Mouse (Mus musculus) liver, adult 2 months (tissue): ENCODE measurements at regions not wholly inside any gene's neighbourhood (a gene's known extent, or its start where the extent isn't known, plus 50 kb on each side); places are given as distances from the start of the nearest gene placed in this dataset.
A peak's percentile ranks its signal among the peaks of the same experiment; 100 is the strongest.

Experiments used
- DNase-seq: peaks from one replicate; pipeline ENCODE4 v3.0.0-alpha.2; 2011; ENCODE audit warnings: low read depth, low spot score; ENCODE audit errors: extremely low read depth
- H3K27ac ChIP-seq: fragments of 200-500 bp; replicated peaks from 2 replicates; pipeline ENCODE4 v1.5.1; 2012; ENCODE audit warnings: low read depth, mild to moderate bottlenecking, control low read depth, inconsistent platforms, low read length; ENCODE audit not compliant: insufficient read depth
- H3K27me3 ChIP-seq: fragments of 200-500 bp; 2 replicates; pipeline ENCODE4 v1.6.1; 2012; ENCODE audit warnings: mild to moderate bottlenecking, moderate library complexity, low read length, inconsistent platforms; ENCODE audit not compliant: control insufficient read depth, insufficient read depth
- H3K36me3 ChIP-seq: fragments of 200-500 bp; 2 replicates; pipeline ENCODE4 v1.6.1; 2012; ENCODE audit warnings: low read length, inconsistent platforms; ENCODE audit not compliant: control insufficient read depth, insufficient read depth
- H3K4me1 ChIP-seq: fragments of 200-500 bp; 2 replicates; pipeline ENCODE4 v1.6.1; 2011; ENCODE audit warnings: low read length; ENCODE audit not compliant: control insufficient read depth, insufficient read depth
- H3K4me3 ChIP-seq: fragments of 200-500 bp; 2 replicates; pipeline ENCODE4 v1.5.1; 2011; ENCODE audit warnings: low read depth, mild to moderate bottlenecking, control low read depth, low read length, moderate library complexity; ENCODE audit not compliant: insufficient read depth
- H3K79me2 ChIP-seq: fragments of 200-500 bp; 2 replicates; pipeline ENCODE4 v1.6.1; 2012; ENCODE audit warnings: inconsistent platforms, mild to moderate bottlenecking, low read length, moderate library complexity; ENCODE audit not compliant: control insufficient read depth, insufficient read depth
- H3K9ac ChIP-seq: fragments of 200-500 bp; 2 replicates; pipeline ENCODE4 v1.6.1; 2012; ENCODE audit warnings: low read depth, mild to moderate bottlenecking, control low read depth, inconsistent platforms, low read length
- CTCF ChIP-seq: fragments of 200-500 bp; IDR thresholded peaks from 2 replicates; pipeline ENCODE4 v1.5.1; 2011; ENCODE audit warnings: low read depth, low read length, control low read depth
- POLR2A ChIP-seq: fragments of 200-500 bp; IDR thresholded peaks from 2 replicates; pipeline ENCODE4 v1.6.1; 2011; ENCODE audit warnings: low read length, control low read depth; ENCODE audit not compliant: insufficient read depth; ENCODE audit errors: extremely low read depth
- WGBS: fragments of 180-500 bp; shearing (Covaris S2); methylation state at CpG from one replicate; pipeline ENCODE4 v1.1.7; 2018; 5-methylcytosine and 5-hydroxymethylcytosine counted together

DNA sequence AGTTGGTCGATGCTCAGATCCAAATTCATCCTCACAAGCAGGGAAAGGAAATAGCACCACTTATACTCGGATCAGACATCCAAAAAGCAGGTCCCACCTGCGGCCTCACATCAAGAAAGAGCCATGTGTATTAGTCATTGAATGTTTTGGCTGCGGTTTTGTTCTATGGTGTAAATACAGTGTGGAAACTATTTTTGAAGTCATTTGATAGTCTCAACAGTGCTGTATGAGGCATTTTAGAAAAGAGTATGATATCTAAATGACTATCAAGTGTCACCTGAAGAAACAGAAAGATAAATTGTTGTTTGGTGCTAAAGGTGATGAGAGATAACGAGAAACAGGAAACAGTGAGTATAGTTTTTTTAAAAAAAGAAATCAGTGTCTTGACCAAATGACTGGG, 74.7 kb downstream of the Cep44 start:
- Histone ChIP-seq H3K27me3 (no peaks in the 10 kb centered on the region), H3K27ac (no peak overlapping the region), H3K4me1 (no peaks in the 10 kb centered on the region), H3K4me3 (no peak overlapping the region), H3K36me3 (no peaks in the 10 kb centered on the region), H3K79me2 (no peaks in the 10 kb centered on the region), H3K9ac (no peak overlapping the region)
- WGBS: 89% methylated on average over 5 of the region's 5 CpGs
- no peak for TF ChIP-seq POLR2A
- TF ChIP-seq CTCF: no peak
- DNase-seq: no peak

DNA sequence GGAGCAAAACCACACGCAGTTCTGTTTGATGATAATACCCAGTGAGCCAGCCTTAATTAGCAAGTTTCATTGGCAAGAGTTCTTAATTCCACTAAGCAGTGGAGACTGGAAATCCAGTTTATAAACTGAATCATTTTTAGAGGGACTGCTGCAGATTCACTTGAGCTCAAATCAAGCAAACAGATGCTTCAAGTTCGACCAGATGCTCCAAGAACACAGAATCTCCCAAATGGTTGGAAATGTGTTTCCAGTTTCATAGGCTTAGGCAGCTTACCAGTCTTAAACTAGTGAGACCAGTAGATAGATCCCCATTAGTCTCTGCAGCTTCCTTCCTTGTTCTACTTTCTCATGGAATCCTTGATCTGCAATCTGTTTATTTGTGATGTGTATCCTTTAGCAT, 75.7 kb downstream of the Cep44 start:
- Histone ChIP-seq H3K4me1 (no peaks in the 10 kb centered on the region), H3K27ac (no peak overlapping the region), H3K4me3 (no peak overlapping the region), H3K79me2 (no peaks in the 10 kb centered on the region), H3K9ac (no peak overlapping the region), H3K27me3 (no peaks in the 10 kb centered on the region), H3K36me3 (no peaks in the 10 kb centered on the region)
- DNase-seq: no peak
- TF ChIP-seq CTCF (no peak), POLR2A (no peak)
- 87% methylated on average over 2 of the region's 2 CpGs for WGBS

DNA sequence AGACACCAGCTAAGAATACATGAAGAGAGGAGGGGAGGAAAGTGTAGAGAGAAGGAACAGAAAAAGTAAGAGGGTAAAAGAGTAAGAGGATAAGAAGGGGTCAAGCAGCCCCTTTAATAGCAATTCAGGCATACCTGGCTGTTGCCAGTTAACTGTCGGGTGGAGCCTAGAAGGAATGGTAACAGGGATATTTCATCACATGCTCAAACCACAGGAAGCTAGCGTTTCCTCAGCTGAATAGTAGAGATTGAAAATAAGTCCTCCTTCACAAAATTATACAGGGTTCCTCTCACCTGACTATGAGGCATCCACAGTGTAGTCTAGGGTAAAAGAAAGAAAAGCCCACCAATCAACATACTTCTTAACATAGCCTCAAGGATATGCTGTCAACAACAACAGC, 76.5 kb downstream of the Cep44 start:
- no peaks in the 10 kb centered on the region for H3K36me3 ChIP-seq
- H3K27ac ChIP-seq: no peak overlapping the region
- H3K4me3 ChIP-seq: no peak overlapping the region
- DNase-seq: no peak
- no peak overlapping the region for H3K9ac ChIP-seq
- H3K27me3 ChIP-seq: no peaks in the 10 kb centered on the region
- TF ChIP-seq POLR2A (no peak), CTCF (no peak)
- H3K79me2 ChIP-seq: no peaks in the 10 kb centered on the region
- 88% methylated on average over 2 of the region's 2 CpGs for WGBS
- H3K4me1 ChIP-seq: no peaks in the 10 kb centered on the region

DNA sequence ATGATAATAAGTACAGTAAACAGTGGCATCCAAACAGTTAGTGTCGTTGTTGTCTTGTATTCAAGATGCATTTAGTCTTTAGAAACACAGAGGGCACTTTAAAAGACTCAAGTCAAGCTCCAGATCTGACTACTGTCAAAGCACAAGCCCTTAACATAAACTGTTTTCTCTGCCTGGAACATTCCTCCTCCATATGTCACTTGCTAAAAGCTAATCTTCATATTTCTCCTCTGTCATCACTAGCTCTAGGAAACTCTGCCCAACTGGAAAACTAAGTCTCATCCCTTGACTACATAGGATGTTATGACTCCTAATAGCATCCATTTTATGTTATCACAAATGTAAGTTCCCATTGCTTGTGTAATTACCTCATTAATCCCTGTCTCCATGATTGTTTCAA, 85.8 kb downstream of the Cep44 start:
- Histone ChIP-seq H3K27me3 (no peaks in the 10 kb centered on the region), H3K9ac (no peak overlapping the region), H3K4me3 (no peak overlapping the region), H3K36me3 (no peaks in the 10 kb centered on the region), H3K27ac (no peak overlapping the region), H3K79me2 (no peaks in the 10 kb centered on the region), H3K4me1 (no peaks in the 10 kb centered on the region)
- 70% methylated on average over 1 of the region's 1 CpGs for WGBS
- no peak for TF ChIP-seq CTCF
- no peak for TF ChIP-seq POLR2A
- no peak for DNase-seq

DNA sequence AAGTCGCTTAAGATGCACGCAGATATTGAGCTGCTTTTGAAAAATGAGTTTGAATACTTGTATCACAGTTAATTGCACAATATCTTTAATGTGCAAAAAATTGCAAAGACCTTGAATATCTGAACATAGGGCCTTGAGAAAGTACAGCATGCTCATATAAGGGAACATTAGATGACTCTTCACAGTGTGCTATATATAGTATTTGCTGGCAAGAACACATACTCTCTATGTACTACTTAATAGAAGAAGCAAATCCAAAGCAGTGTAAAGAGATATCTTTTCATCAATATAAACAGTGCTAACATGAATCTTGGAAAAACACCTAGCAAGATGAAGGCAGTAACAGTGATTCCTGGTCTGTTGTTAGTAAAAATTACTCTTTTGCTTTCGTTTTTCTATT, 99.9 kb downstream of the Cep44 start:
- WGBS: 82% methylated on average over 3 of the region's 3 CpGs
- no peak for TF ChIP-seq POLR2A
- no peak for TF ChIP-seq CTCF
- DNase-seq: no peak
- Histone ChIP-seq H3K4me3 (no peak overlapping the region), H3K27ac (no peak overlapping the region), H3K27me3 (no peaks in the 10 kb centered on the region), H3K36me3 (no peaks in the 10 kb centered on the region), H3K79me2 (no peaks in the 10 kb centered on the region), H3K9ac (no peak overlapping the region), H3K4me1 (no peaks in the 10 kb centered on the region)

DNA sequence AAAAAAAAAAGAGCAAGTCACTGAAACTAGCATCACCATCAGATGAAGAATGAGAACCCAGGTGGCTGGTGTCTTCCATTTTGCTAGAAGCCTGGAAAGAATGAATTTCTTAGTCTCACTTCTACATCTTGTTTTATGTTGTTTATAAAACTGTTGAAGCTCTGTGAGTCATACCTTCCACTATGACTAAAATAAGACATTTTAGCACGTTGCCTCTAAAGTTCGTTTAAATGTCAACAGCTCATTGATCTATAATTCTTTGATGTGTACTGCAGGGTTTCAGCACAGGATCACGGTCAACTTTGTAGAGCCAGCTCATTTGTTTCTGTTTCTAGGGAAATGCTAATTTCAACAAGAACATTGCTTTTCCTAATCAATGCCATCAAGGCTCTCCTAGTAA, 107.2 kb downstream of the Cep44 start:
- peak; percentile 51 for DNase-seq
- Histone ChIP-seq H3K9ac (no peak overlapping the region), H3K27me3 (no peaks in the 10 kb centered on the region), H3K79me2 (no peaks in the 10 kb centered on the region), H3K4me3 (no peak overlapping the region), H3K4me1 (peaks cover 5% of the 10 kb centered on the region; the same call in 1 of the 2 replicates), H3K36me3 (no peaks in the 10 kb centered on the region), H3K27ac (no peak overlapping the region)
- TF ChIP-seq POLR2A (no peak), CTCF (no peak)
- 26% methylated on average over 3 of the region's 3 CpGs for WGBS
